Mouse (Mus musculus): ENCODE measurements around the gene Mmp20. TPM values are rescaled to one million over a fixed set of nuclear protein-coding genes. Genes with fewer than 3 reads are reported as not detected.

Mmp20 gene
- total and polyA plus RNA-seq, 3 experiments: not detected

DNA sequence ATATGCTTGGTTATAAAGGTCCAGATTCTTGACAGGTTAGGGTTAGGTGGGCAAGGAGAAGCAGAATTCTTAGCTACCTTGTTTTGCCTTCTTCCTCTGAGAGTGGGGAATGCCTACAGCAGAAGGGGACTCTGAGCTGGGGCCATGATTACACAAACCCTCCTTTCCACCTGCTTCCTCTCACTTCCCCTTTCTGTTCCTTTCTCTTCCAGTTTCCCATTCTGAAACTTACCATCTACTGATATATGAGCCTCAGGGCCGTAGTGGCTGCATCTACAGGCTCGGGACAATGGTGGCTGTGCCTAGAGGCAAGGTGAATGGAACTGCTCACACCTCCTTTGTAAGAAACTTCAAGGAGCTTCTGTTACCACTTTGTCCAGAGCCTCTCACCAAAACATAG is 58.0 kb downstream of the Mmp20 start:
- no peaks in the 10 kb centered on the region for H3K79me2 ChIP-seq (ENCODE audit: control insufficient read depth, insufficient read depth, low read length, poor library complexity)
- H3K9me3 ChIP-seq (replicated peaks; ENCODE audit: insufficient read depth, low read length): no peaks in the 10 kb centered on the region
- 0 out of 2 replicates have a peak, but pooled peaks have one; percentile 2 for TF ChIP-seq SMC3 (IDR thresholded peaks at IDR 0.05; ENCODE audit: low read depth, low read length)
- TF ChIP-seq CHD2 (IDR thresholded peaks at IDR 0.05; ENCODE audit: low read length): no peak
- no peak overlapping the region for H3K9ac ChIP-seq (ENCODE audit: control insufficient read depth, low read depth, low read length, poor library complexity, severe bottlenecking)
- no peak overlapping the region for H3K27ac ChIP-seq (ENCODE audit: control insufficient read depth, low read depth, low read length)
- peaks cover 12 to 16% of the 10 kb centered on the region in 2 experiments for H3K27me3 ChIP-seq (ENCODE audit: control insufficient read depth in 1 of 2, insufficient read depth in 2 of 2, low read length in 2 of 2)
- no peaks in the 10 kb centered on the region for H3K36me3 ChIP-seq (ENCODE audit: control insufficient read depth in 1 of 2, insufficient read depth in 2 of 2, low read length in 2 of 2)
- no peak overlapping the region for H3K4me3 ChIP-seq (ENCODE audit: control insufficient read depth in 1 of 2, insufficient read depth in 1 of 2, low read depth in 2 of 2, low read length in 2 of 2)
- DNase-seq (ENCODE audit: low read depth, low spot score): peak; percentile 22
- no peaks in the 10 kb centered on the region for H3K4me1 ChIP-seq (ENCODE audit: control insufficient read depth in 1 of 2, insufficient read depth in 2 of 2, low read length in 2 of 2)

DNA sequence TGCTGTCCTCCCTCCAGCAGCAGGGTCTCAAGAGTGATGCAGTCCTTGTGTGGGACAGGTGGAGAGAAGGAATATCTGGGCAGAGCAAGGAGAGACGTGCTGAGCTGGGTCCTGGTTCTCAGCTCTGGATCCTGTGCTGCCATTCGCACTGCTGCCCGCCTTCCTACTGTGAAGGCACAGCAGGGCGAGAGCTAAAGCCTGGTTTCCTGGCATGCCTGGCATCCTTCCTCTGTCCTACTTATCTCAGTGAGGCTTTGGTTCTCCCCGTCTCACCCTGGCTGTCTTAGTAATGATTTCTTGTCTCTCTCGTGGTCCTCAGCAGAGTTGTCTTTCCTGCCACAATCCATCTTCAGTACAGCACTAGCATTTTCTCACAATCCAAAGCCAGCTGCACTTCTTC is 61.8 kb downstream of the Mmp20 start:
- Histone ChIP-seq H3K27ac (ENCODE audit: control insufficient read depth, low read depth, low read length) (no peak overlapping the region), H3K9ac (ENCODE audit: control insufficient read depth, low read depth, low read length, poor library complexity, severe bottlenecking) (no peak overlapping the region), H3K79me2 (ENCODE audit: control insufficient read depth, insufficient read depth, low read length, poor library complexity) (no peaks in the 10 kb centered on the region), H3K27me3 (ENCODE audit: control insufficient read depth in 1 of 2, insufficient read depth in 2 of 2, low read length in 2 of 2) (peaks cover 0 to 5% of the 10 kb centered on the region in 2 experiments; a peak in 2 of 4 replicates), H3K9me3 (replicated peaks; ENCODE audit: insufficient read depth, low read length) (no peaks in the 10 kb centered on the region), H3K36me3 (ENCODE audit: control insufficient read depth in 1 of 2, insufficient read depth in 2 of 2, low read length in 2 of 2) (no peaks in the 10 kb centered on the region), H3K4me3 (ENCODE audit: control insufficient read depth in 1 of 2, insufficient read depth in 1 of 2, low read depth in 2 of 2, low read length in 2 of 2) (no peak overlapping the region), H3K4me1 (ENCODE audit: control insufficient read depth in 1 of 2, insufficient read depth in 2 of 2, low read length in 2 of 2) (no peaks in the 10 kb centered on the region)
- no peak for DNase-seq (ENCODE audit: low read depth, low spot score)
- TF ChIP-seq EP300 (IDR thresholded peaks at IDR 0.05; ENCODE audit: low read depth in 1 of 2, low read length in 2 of 2) (no peak), CHD1 (IDR thresholded peaks at IDR 0.05; ENCODE audit: low read depth, low read length) (no peak), CTCF (IDR thresholded peaks at IDR 0.05 in 2 of 3, conservative IDR thresholded peaks at IDR 0.05 in 1 of 3; ENCODE audit: control insufficient read depth in 1 of 3, insufficient read depth in 1 of 3, low read depth in 2 of 3, low read length in 3 of 3, poor library complexity in 1 of 3, severe bottlenecking in 1 of 3) (no peak), ETS1 (IDR thresholded peaks at IDR 0.05; ENCODE audit: low read depth, low read length) (no peak), SMC3 (IDR thresholded peaks at IDR 0.05; ENCODE audit: low read depth, low read length) (no peak)

DNA sequence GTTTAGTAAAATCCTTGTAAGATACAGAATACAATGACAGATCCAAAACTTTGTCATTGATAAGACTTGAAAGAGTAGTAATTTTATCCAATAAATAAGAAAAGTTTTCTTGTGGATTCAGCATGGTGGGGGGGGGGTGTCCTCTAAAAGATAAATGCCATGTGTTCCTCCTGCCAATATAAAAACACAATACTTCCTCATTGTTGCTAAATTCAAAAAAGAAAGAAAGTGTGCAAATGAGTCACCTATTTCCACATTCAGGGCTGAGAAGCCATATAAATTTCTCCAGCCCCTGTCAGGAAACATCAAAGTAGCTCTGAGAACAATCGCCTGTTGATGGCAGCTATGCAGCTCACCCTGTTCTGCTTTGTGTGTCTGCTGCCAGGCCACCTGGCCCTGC is 63.8 kb downstream of the Mmp20 start, which contains the start of gene Mmp7:
Gene Mmp7, plus strand, starts transcription at position 301 of the 400 bp plus-strand sequence.
- peaks cover 0 to 4% of the 10 kb centered on the region in 2 experiments; a peak in 2 of 4 replicates for H3K27me3 ChIP-seq (ENCODE audit: control insufficient read depth in 1 of 2, insufficient read depth in 2 of 2, low read length in 2 of 2)
- no peak for DNase-seq (ENCODE audit: low read depth, low spot score)
- no peaks in the 10 kb centered on the region for H3K4me1 ChIP-seq (ENCODE audit: control insufficient read depth in 1 of 2, insufficient read depth in 2 of 2, low read length in 2 of 2)
- no peaks in the 10 kb centered on the region for H3K79me2 ChIP-seq (ENCODE audit: control insufficient read depth, insufficient read depth, low read length, poor library complexity)
- no peaks in the 10 kb centered on the region for H3K9me3 ChIP-seq (replicated peaks; ENCODE audit: insufficient read depth, low read length)
- H3K27ac ChIP-seq (ENCODE audit: control insufficient read depth, low read depth, low read length): no peak within 1 kb of the TSS
- TF ChIP-seq ZNF384 (IDR thresholded peaks at IDR 0.05; ENCODE audit: low read depth, low read length) (no peak), MAX (IDR thresholded peaks at IDR 0.05; ENCODE audit: low read length) (no peak), TCF12 (IDR thresholded peaks at IDR 0.05; ENCODE audit: low read depth, low read length) (no peak), SMC3 (IDR thresholded peaks at IDR 0.05; ENCODE audit: low read depth, low read length) (no peak), POLR2A (IDR thresholded peaks at IDR 0.05; ENCODE audit: control insufficient read depth in 1 of 2, insufficient read depth in 1 of 2, low read depth in 1 of 2, low read length in 2 of 2, poor library complexity in 1 of 2) (no peak), CHD1 (IDR thresholded peaks at IDR 0.05; ENCODE audit: low read depth, low read length) (no peak), MAFK (IDR thresholded peaks at IDR 0.05; ENCODE audit: borderline replicate concordance, low read depth, low read length) (no peak), MYB (IDR thresholded peaks at IDR 0.05; ENCODE audit: low read depth, low read length) (no peak), MXI1 (IDR thresholded peaks at IDR 0.05; ENCODE audit: low read depth, low read length) (no peak), USF1 (IDR thresholded peaks at IDR 0.05; ENCODE audit: low read depth, low read length) (no peak), ETS1 (IDR thresholded peaks at IDR 0.05; ENCODE audit: low read depth, low read length) (no peak), RAD21 (IDR thresholded peaks at IDR 0.05; ENCODE audit: low read depth, low read length) (no peak), MYC (IDR thresholded peaks at IDR 0.05; ENCODE audit: low read depth, low read length) (no peak), ZMIZ1 (IDR thresholded peaks at IDR 0.05; ENCODE audit: low read depth, low read length) (no peak), ZC3H11A (IDR thresholded peaks at IDR 0.05; ENCODE audit: low read depth, low read length) (no peak), CTCF (IDR thresholded peaks at IDR 0.05 in 2 of 3, conservative IDR thresholded peaks at IDR 0.05 in 1 of 3; ENCODE audit: control insufficient read depth in 1 of 3, insufficient read depth in 1 of 3, low read depth in 2 of 3, low read length in 3 of 3, poor library complexity in 1 of 3, severe bottlenecking in 1 of 3) (no peak), RCOR1 (IDR thresholded peaks at IDR 0.05; ENCODE audit: low read depth, low read length) (no peak), ELF1 (IDR thresholded peaks at IDR 0.05; ENCODE audit: low read depth, low read length) (no peak), UBTF (IDR thresholded peaks at IDR 0.05; ENCODE audit: borderline replicate concordance, insufficient read depth, low read depth, low read length) (no peak), KAT2A (conservative IDR thresholded peaks at IDR 0.05; ENCODE audit: low read depth, low read length) (no peak)
- H3K36me3 ChIP-seq (ENCODE audit: control insufficient read depth in 1 of 2, insufficient read depth in 2 of 2, low read length in 2 of 2): no peaks in the 10 kb centered on the region
- no peak within 1 kb of the TSS for H3K4me3 ChIP-seq (ENCODE audit: control insufficient read depth in 1 of 2, insufficient read depth in 1 of 2, low read depth in 2 of 2, low read length in 2 of 2)
- no peak within 1 kb of the TSS for H3K9ac ChIP-seq (ENCODE audit: control insufficient read depth, low read depth, low read length, poor library complexity, severe bottlenecking)

All from MEL (cell line).